Mouse (Mus musculus): ENCODE data around the gene Arhgap23.

Gene Arhgap23

GRCm38 (mm10) chr11:97415330-97415711 lies at the start of gene Arhgap23:
TSS of gene Arhgap23 (plus strand) at chr11:97415533.
- DNase-seq: peak in 1 of 2 experiments; percentile 49

GRCm38 (mm10) chr11:97365556-97365955 lies 49.8 kb upstream of the Arhgap23 start:
- DNase-seq: no peak

DNA sequence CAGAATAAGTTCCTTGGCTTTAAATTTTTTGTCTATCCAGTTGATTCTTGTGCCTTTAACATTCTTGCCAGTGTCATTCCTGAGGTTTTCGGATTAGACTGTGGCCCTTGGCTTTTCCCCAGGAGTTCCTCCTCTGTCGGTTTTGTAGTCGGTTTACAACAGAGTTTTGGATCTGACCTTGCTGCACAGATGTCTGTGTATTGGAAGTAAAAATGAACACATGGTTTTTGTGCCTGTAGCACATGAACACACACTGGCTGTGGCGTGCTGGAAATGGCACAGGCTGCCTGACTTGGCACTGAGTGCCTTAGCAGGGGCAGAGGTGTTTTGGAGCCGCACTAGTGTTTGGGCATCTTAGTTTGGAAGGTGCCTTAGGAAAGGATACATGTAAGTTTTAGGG lies 46.8 kb upstream of the Arhgap23 start:
- no peak for DNase-seq

GRCm38 (mm10) chr11:97370329-97371091 lies 44.8 kb upstream of the Arhgap23 start:
- DNase-seq: no peak

DNA sequence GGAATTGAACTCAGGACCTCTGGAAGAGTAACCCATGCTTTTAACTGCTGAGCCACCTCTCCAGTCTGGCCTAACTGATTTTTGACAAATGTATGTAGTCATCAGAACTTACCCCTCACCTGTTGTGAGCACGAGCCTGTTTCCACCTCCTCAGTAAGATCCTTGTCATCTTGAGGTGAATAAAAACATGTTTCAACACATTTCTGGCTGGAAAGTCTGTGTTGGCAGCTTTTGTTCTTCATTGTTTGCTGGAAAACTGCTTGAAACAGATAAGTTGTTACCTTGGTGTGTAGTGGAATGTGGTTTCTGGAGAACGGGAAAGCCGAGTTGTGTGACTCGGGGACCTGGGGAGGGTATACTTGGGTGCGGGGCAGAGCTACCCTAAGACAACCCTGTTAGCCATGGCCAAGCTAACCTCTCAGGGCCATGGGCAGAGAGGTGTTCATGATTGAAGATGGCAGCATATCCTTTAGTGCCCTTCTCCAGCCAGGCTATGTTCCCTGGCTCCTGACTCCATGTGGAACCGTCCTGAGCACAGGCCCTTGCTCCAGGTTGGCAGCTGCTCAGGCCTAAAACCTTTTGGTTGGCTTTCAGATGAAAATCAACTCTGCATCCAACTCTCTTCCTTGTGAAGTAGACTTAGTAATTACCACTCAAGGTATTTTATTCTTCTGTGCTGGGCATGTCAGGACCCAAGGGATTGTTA lies 43.0 kb upstream of the Arhgap23 start:
- no peak for DNase-seq

DNA sequence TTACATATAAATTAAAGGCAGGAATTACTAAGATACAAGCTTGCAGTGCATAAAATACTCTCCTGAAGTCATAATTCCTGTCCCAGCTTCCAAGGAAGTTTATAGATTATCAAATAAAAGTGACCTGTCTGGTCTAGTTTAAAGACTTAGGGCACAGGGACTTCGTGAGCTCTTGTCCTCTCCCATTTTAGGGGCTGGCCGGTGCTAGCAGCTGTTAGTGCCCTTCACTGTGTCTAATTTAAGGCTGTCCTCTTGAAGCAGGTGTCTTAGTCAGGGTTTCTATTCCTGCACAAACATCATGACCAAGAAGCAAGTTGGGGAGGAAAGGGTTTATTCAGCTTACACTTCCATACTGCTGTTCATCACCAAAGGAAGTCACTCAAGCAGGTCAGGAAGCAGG lies 41.9 kb upstream of the Arhgap23 start:
- DNase-seq: no peak

DNA sequence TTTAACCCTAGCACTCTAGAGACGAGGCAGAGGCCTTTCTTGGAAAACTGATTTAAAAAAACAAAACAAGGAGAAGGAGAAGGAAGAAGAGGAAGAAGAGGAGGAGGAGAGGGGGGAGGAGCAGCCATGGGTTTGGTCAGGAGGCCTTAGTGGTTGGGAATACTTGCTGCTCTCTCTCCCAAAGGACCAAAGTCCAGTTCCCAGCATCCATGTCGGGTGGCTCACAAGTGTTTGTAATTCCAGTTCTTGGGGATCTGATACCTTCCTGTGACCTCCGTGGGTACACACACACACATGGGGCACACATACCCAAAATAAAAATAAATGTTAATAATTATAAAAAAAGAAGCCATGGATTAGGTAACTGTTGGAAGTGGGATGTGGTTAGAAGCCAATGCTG lies 35.3 kb upstream of the Arhgap23 start:
- DNase-seq: no peak

GRCm38 (mm10) chr11:97383017-97383416 lies 32.3 kb upstream of the Arhgap23 start:
- no peak for DNase-seq

GRCm38 (mm10) chr11:97383764-97384163 lies 31.6 kb upstream of the Arhgap23 start:
- no peak for DNase-seq

GRCm38 (mm10) chr11:97387811-97388210 lies 27.5 kb upstream of the Arhgap23 start:
- no peak for DNase-seq

DNA sequence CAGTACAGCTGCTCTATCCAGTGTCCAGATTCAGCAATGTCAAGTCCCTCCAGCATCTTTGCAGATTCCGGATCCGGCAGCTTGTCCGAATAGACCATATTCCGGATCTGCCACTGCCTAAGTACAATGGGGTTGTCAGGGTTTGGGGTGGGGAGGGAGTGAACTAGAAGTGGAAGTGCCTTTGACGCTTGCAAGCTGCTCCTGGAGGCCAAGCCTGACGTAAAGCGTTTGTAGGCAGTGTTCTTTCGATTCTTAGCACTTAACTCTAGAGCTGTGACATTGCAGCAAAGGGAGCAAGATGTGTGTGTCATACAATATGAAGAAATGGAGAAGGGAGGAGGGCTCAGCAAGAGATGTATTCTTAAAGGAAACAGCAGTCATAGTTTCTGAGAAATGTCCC lies 26.2 kb upstream of the Arhgap23 start:
- DNase-seq: no peak

GRCm38 (mm10) chr11:97393658-97394057 lies 21.7 kb upstream of the Arhgap23 start:
- no peak for DNase-seq

- DNase-seq: peak in 1 of 2 experiments; percentile 24
These were observed 21.2 kb upstream of the Arhgap23 start for GRCm38 (mm10) chr11:97394146-97394545.

- DNase-seq: no peak
These were observed 16.8 kb upstream of the Arhgap23 start for GRCm38 (mm10) chr11:97398506-97398905.

DNA sequence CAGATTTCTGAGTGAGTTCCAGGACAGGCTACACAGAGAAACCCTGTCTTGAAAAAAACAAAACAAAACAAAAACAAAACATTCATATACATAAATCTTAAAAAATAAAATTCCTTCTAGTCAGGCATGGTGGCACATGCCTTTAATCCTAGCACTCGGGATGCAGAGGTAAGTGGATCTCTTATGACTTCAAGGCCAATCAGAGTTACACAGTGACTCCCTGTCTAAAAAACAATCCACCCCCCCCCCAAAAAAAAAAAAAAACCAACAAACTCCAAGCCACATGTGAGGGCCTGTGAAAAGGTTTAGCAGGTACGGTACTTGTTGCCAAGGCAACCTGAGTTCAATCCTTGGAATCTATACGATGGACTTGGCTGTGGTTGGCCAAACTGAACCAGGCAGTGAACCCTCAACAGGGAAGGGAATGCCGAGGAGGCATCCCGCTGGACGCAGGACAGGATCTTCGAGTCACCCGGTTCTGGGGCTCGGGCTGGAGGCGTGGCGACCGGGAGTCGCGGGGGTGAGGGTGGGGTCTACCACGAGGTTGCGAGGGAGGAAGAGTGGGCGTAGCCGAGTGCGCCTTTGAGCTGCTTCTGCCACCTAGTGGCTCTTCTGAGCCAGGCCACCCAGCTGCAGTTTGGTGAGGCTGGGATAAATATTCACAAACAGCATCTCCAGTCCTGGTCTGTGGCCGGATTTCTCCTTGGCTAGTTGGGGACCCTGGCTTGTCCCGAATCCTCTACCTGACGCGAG lies 15.2 kb upstream of the Arhgap23 start:
- DNase-seq: peak; percentile 64 to 74

DNA sequence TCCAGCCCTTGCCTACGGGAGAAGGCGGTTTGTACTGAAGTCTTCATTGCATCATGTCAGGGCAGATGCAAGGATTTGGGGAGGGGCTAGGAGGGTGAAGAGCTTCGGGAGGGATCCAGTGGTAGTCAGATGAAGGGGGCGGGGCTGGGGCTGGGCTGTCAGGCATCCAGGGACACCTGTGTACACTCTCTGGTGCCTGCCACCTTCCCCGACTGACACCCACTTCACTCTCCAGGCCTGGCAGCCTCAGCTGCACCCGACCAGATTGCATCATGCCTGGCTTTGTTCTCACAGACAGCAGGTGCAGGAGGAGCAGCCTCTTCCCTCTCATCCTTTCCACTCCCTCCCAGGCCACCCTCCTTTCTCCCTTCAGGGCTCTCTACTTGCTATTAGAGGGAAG lies 14.3 kb upstream of the Arhgap23 start:
- no peak for DNase-seq

DNA sequence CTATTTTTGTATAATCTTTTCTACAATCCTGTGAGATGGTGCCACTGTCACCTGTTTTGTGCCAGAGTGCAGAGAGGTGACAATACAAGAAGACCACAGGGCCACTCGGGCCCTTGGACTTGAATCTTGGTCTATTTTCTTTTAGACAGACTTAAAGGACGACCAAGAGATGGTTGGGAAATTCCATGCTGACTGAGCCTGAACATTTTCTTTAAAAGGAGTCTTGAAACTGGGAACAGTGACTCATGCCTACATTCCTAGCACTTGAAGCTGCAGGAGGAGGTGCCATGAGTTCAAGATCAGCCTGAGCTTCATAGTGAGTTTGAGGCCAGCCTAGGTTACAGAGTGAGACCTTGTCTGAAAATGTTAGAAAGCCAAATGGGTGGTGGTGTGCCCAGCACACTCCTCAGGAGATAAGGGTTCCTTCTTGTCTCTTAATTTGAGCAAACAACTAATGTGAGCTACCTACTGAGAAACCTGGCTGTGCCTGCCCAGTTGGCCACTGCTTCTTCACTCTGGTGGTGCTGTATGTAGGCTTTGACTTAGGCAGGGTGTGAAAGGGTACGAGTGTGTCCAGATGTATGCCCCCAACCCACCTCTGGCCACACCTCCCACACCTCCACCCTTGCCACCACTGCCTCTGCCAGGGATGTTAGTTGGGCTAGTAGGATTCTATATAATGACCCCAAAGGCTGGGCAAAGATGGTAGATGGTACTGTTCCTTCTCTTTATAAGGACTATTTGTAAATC lies 13.5 kb upstream of the Arhgap23 start:
- DNase-seq: no peak

DNA sequence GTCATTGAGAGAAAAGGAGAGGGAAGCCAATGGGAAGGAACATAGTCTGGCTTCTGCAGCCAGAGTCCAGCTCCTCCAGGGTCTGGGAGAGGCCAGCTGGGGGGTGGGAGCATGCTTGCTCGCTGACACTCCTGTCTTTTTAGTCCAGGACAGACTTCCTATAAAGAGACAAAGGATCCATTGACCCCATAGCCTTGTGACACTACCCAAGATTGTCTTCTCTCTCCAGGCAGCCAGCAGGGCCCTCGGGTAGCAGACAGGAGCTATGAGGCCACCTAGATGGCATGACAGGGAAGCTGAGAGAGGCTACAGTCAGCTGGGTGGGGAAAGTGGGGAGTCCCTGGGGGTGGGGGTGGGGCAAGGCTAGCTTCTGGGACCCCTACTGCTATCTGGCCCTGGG lies 12.6 kb upstream of the Arhgap23 start:
- no peak for DNase-seq

GRCm38 (mm10) chr11:97403614-97404183 lies 11.6 kb upstream of the Arhgap23 start:
- DNase-seq: no peak

DNA sequence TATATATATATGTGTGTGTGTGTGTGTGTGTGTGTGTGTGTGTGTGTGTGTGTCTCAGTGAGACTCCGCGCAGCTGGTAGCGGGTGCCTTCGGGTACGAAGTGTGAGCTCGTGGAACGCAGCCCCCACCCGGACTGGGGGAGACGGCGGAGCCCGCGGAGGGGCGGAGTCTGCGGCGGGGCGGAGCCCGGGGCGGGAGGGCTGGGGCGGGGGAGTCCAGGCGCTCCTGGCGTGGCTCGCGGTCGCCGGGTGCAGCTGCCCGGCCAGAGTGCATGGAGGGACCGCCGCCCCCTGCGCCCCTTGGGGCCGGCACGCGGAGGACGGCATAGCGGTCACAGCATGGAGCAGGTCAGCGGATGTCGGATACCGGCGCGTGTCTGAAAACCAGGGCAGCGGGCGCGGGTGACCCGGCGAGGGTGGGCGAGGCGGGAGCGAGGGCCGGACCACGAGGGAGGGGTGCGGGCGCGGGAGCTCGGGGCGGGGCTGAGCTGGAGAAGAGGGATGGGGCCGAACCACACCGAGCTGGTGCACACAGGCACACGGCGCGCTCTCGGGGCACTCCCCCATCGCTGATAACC lies 11.1 kb upstream of the Arhgap23 start:
- peak in 1 of 2 experiments; percentile 42 for DNase-seq

GRCm38 (mm10) chr11:97404761-97405190 lies 10.6 kb upstream of the Arhgap23 start:
- no peak for DNase-seq
